Mouse (Mus musculus) gastrocnemius, postnatal 4 days (tissue): Measurements from ENCODE around the gene Prkce. TPM values are rescaled to one million over a fixed set of nuclear protein-coding genes. Genes with fewer than 3 reads are reported as not detected.

Source experiments
- DNase-seq, 2 experiments: peaks; one replicate each; pipeline ENCODE4 v3.0.0; 2021 to 2022; ENCODE audit warnings: low spot score in 2 of 2, mixed read lengths in 2 of 2
- total RNA-seq, 2 experiments: library from RNA; stranded (reverse); gene quantifications; 2 replicates each; pipeline ENCODE4 v1.2.3; 2021

Prkce gene
- total RNA-seq, 2 experiments from 2014 or later: 12.3 to 13.0 TPM

DNA sequence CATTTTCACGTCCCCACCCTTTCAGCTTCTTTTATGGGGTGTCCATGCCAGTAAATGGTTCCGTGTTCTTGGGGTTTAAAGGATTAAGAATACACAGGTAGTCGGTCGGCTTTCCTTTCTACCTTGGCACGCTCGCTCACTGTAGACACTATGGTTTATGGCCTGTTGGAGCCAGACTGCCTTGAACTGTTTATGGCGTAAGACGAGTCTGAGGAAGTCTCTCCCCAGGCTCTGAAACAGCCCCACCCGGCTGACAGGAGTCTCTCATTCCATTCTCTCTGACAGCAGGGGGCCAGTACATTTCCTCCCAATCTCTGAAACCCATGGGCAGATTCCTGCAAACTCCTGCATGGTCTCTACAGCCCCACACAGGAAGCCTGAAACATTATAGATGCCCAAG, 427.9 kb downstream of the Prkce start:
- no peak for DNase-seq

DNA sequence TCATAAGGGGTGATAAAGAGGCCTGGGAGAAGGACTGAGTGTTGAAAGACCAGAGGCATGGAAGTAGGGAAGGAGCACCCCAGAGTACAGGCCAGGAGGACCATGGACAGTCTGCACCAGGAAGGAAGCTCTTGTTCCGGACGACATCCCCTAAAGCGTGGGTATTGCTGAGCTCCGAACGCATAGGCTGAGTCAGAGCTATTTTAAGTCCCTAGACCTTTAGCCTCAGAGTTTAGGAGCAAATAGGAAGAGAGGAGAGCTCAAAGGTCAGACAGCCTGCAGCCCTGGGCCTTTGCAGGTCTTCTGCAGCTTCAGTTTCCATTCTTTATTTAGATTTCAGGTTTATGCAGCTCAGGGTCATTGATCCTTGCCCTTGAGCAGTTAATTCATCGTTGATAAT, 433.5 kb downstream of the Prkce start:
- no peak for DNase-seq

DNA sequence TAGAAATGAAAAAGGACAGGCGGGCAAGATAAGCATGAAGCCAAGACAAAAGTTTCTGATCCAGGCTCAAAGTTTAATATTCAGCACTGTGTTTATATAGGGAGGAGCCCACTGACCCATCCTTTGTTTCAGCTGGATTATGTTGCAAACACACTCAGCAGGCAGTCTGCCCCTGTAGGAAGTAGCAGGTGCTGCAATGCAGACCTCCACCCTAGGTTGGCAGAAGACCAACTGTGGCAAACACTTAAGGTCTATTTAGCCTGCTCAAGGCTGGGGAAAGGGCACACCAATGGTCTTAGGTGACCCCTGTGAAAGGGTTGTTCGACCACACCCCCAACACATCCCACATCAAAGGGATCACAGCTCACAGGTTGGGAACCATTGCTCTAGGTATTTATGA, 434.3 kb downstream of the Prkce start:
- DNase-seq: no peak

DNA sequence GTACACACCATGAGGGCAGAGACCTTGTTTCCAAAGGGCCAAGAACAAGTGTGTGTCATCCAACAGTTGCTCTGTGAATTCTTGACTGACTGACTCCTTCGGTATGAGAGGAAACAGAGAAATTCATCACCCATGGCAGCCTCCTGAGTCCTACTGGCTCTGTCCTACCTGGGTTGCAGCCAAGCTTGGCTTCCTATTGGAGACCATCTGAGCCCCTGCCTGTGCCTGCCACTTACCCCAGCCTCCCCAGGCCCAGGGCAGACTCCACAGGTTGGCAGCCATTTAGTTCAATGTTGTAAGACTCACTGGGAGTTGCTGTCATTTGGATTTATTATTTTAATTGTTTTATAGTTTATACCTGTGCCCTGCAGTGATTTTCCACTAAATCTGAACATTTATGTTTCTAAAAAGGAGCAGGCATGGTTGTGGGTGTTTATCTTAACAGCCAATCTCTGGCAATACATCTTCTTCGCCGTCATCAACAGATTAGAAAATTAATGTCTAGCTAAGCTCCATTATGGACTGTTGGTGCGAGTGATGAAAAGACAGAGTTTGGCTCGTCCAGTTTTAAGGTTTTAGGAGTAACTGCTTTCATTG, 436.4 kb downstream of the Prkce start:
- no peak for DNase-seq

DNA sequence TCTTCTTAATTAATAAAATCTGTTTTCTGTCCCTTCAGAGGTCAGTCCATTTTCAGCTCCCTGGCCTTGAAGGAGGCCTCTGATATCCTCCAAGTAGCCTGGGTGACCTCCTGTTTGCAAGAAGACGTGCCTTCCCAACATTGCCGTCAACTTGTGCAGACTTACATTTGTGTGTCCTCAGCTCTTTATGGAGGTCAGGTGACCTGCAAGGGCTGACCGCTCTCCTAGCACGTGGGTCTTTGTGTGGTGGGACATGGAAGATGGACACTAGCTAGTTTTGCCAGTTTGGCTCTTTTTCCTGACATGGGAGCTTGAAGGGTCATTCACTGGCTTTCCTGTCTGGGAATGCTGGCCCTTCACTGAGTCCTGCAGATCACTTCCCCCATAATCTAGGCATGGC, 440.4 kb downstream of the Prkce start:
- DNase-seq: no peak

DNA sequence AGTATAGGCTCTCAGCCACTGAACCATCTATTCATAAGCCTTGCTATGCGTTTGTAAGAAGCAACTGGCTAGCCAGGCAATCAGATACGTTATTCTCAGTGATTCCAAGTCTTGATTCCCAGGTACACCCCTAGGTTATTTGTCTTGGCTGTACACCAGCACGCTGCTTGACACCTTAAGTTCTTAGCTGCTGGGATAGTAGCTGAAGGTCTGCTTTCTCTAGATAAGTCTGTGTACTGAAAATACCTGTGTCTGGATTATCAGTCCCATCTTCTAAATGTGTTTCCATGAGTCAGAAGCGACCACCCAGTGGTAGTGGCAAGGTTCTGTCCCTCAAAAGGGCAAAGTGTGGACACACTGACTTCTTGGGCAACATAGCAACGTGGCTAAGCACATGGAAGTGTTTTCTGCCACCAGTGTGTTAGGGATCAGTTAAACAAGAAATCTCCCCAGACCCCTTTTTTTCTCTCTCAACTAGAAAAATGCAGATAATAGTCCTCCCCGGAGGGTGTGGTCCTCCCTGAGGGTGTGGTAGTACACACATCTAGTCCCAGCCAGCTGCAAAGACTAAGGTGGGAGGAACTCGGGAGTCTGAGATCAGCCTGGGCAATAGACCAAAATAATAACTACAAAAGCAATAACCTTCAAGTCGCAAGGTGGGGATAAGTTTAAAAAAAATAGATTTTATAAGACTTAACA, 442.8 kb downstream of the Prkce start:
- DNase-seq: no peak

DNA sequence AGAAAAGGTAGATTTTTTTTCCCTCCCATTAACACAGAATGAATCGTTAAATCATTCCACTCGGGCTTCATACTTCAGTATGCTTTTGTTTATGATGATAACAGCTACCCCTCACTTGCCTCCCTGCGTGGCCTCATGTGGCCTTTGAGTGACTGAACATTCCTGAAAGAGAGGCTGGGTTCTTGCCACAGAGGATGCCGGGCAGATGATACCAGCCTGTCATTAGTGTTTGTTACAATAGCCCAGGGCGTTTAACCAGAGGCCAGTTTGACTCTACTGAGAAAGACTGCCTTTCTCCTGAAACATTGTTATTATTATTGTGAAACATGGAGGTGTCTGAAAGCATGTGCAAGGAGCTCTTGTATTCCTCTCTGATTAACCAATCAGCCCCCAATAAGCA, 444.2 kb downstream of the Prkce start:
- DNase-seq: no peak

DNA sequence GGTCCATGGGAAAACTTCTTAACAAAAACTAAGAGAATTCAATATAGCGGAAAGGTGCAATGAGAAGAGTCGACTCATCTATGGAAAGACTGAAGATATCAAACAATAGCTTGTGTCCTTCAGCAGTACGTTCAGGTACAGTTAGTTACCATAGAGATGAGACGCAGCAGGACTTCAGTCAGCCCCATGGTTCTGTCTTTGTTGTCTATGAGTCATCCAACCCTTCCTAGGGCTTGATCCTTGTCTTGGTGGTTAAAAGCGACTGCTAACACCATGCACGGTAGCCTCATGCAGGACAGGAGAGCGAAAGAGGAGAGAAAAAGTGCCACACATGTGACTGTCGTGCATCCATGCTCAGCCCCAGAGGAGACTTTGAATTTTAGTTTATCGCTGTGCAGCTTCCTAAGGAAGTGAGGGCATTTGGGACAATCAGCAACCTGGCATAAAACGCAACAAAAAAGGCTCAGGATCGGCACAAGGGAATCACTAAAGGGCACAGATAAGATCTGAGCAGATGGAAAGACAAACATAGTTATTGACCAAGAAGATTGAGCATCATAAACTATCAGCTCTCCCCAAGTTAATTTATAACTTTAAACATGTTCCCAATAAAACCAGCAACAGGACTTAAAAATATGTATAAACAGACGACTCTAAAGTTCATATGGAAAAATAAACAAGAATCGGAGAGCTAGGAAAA, 448.2 kb downstream of the Prkce start:
- no peak for DNase-seq

DNA sequence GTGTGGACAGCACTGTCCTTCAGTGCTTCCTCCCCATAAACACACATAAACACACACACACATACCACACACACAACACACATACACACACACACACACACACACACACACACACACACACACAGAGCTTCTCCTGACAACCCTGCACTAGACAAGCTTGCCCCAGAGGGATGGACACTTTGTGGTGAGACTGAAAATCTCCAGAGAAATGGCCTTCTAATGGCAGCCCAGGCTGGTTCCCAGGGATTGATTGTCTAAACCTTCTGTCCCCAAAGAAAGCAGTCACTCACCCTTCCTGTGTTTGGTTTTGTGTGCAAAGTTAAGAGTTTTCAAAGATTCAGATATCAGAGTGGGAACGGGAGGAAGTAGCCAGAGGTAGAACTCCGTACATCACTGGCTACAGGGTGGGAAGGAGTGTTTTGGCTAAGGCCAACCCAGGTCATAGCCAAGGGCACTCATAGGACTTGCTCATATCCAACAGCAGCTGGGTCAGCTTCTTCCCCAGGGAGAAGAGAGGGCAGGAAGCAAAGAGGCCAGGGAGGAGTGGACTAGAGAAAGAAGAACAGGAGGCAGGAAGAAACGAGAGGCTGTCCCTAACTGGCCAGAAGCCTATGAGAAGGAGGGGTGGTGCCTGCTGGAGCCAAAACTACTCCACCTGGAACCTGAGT, 450.1 kb downstream of the Prkce start:
- DNase-seq: no peak

DNA sequence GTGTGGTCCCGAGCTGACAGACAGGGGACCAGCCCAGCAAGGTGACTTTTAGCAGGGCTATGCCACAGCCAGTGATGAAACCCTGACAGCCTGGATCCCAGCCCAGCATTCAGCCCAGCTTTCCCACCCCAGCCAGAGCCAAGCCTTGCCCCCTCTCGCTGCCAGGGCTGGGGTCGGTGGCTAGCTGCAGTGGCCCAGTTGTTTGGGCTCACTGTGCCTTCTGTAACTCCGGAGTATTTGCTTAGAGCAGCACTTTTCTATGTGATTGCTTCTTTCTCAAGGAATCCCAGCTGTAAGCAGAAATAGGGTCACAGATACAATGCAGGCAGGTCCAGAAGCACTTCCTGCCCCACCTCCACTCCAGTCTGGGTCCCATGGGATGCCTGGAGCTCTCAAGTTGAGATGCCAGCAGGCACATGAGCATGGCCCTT, 450.9 kb downstream of the Prkce start:
- no peak for DNase-seq

DNA sequence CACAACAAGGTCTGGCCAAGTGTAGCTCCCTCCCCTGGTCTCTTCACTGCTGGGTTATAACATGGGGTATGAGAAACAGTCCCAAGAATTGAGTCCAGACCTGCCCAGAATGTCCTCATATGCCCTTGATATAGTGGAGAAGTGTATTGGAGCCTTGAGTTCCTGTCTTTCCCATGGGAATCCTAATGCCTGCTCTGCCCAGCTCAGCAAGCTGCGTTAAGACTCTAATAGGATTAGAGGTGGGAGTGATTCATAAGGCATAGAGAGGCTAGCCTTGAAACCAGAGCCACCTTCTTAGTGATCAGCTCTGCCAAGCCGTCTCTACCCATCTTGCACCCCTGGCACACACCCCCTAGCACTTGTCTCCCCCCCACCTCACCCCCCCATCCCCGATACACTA, 455.3 kb downstream of the Prkce start:
- no peak for DNase-seq

DNA sequence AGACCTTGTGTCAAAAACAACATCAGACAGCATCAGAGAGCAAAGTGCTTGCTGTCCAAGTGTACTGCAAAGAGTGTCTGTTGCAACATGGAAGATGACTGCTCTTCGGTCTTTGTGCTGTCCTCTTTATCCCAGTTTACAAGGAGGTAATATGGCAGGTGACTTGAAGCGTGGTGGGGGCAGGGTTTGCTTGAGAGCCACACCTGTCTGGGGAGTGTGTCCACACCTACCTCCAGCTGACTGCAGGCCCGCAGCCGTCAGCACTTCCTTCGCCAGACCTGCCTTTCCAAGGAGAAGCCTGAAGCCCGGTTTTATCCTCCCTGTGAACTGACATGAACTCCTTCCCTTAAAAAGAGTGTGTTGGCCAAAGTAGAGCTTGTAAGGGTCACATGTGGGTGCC, 458.9 kb downstream of the Prkce start:
- no peak for DNase-seq

DNA sequence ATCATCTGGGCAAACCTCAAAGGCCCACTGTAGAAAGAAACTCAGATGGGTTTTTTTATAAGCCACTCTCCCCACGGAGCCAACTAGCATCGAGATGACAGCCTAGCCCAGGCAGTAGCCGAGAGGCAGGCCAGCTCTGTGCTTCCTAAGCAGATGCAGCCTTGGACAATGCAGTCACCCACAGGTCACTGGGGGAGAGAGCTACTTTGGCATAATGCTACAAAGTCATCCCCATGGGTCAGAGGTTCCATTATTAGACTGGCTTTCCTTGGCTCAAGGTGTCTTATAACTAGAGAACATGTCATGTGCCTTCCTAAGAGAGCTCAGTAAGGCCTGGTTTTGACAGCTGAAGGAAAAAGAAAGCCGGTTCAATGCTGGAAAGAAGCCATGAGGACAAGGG, 465.5 kb downstream of the Prkce start:
- DNase-seq: no peak

DNA sequence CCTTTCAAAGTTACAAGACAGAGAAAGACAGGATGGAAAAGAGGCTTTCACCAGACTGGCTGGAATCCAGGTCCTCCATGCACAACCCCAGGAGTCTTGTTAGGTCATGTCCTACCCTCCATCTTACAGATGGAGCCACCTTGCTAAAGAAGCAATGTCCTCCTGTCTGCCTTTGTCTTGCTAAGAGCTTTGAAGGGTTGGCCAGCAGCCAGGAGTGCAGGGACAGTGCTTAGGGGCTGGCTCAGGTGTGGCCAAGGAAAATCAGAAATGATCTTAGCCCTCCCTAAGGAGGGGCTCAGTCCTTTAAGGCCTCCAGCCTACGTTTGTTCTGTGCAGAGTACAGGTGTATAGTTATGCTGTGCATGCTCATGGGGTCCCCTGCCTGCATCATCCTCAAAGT, 469.7 kb downstream of the Prkce start:
- no peak for DNase-seq

DNA sequence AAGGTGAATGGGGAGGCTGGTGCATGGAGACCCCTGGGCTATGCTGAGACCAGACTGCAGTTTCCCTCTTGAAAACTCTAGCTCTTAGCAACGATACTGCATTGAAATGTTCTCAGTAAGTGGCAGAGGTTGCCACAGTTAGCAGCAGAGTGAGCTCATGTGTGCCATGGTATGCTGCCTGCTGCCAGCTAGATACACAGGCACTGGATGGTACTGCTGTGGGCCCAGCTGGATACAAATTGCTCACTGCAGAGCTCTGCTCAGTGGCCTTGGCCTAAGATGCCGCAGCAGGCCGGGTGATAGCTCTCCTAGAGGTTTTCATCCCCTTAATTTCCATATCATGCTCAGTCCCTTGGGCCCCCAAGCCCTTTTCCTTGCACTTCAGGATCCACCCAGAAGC, 471.7 kb downstream of the Prkce start:
- no peak for DNase-seq

DNA sequence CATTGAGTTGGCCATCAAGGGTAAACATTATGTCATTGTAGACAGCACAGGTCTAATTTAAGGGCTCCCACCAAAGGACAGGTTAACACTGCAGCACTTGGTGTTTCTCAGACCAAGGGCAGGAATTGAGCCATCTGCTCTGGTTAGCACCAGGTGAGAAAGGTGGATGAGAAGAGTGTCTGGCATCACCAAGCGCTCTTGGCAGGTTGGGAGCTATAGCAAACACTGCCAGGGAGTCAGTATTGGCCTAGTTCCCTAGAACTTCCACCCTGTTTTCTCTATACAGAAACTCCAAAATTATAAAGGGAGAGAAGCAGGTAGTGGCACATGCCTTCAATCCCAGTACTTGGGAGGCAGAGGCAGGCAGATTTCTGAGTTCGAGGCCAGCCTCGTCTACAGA, 479.6 kb downstream of the Prkce start:
- no peak for DNase-seq

DNA sequence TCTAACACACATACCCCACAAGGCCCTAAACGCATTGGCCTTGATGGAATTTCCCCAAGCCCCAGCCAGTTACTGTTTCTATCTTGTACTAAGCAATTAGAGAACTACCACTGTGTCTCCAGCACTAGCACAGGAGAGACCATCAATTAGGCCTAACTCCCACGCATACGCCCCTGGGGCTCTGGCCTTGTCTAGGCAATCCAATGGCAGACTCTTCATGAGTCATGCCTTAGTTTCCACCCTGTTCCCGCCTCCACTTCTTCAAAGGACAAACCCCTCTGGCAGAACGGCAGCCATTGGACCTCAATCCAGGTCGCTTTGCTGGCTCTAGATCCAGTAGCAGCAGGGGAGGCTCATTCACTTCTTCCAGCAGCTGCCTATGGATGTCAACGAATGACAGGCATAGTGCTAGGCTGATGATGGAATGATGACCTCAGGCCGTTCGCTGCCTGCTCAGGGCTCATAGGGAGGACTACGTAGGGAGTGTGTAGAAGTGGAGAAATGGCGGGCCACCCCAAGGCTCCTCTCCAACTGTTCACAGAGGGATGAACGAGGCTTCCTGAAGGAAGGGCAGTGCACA, 481.4 kb downstream of the Prkce start:
- DNase-seq: no peak

DNA sequence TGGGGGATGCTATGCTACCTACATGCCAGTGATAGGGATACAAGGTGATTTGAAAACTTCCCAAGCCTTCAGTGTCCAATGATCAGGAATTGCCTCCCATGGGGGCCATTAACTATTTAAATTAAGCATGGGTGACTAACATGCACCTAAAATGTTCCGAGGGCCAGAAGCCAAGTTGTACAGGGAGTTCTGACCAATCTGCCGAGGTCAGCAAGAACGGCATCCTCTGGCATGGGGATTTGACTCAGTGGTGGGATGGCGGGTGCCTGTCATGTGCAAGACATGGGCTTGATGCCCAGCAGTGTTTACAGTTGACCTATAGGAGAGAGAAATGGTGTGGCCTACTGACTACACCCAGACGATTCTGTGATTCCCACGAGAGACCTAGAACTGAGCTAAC, 482.7 kb downstream of the Prkce start:
- no peak for DNase-seq

DNA sequence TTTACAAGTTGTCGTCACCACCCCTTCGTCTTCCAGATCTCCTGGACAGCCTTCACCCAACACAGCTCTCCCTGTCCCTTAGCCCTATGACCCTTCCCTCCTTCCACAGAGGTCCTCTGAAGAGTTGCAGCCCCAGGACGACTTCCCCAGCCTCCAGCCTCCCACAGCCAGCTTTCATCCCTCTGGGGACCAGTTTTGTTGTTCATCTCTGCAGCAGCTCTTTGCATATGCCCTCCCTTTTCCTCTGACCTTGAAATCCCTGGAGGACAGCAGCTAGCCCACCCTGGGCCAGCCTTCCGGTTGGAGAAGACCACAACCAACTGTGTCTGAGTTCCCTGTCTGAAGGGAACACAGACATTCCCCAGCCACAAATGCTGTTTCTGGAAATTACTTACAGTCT, 483.5 kb downstream of the Prkce start:
- DNase-seq: no peak

DNA sequence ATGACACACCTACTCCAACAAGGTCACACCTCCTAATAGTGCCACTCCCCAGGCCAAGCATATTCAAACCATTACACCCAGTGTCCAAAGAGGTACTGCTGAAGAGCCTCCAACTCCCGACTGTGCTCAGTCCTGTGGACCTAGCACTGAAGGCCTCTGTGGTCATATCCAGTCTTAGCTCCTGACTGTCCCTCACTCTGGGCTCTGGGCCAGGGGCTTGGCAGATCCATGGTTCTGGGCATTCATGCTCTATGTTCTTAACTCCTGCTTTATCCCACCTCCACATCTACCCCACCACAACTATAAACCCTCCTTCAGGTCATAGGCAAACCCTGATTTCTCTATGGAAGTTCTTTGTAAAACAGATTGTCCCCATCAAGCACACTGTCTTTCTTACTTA, 485.2 kb downstream of the Prkce start:
- no peak for DNase-seq

DNA sequence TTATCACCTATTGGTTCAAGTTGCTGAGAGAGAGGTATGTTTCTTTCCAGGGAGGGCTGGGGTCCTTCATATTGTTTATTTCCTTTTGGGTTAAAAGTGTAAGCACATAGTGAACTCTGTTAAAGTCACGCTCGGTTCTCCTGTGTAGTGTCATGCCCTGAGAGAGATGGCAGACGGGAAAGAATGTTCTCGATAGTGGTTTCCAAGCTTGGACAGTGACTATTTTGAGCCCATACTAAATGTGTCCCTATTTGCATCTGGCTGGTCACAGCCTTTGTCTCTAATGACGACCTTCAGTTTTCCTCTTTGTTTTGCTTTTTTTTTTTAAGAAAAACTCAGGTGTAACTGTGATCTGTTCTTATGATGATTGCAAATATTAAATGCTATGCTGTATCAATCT, 488.8 kb downstream of the Prkce start:
- DNase-seq: no peak

DNA sequence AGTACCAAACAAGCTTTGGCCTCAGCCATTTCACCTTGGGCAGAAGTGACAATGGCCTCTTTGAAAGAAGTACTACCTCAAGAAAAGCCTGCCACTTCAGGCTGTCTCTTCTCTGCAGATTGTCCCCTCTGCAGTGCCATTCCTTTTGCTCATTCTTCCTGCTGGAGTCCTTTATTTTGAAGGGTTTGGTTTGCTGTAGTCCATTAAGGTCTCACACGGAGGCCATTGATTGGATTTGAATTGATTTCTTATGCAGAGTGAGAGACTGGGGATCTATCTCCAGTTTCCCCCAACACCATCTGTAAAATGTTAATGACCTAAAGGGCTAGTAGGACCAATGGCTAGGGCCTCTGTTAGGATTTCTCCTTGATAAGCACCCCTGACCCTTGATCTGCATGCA, 494.7 kb downstream of the Prkce start:
- DNase-seq: no peak
